Mouse (Mus musculus) CH12.LX (cell line): ENCODE measurements around the gene Rdh11. TPM values are rescaled to one million over a fixed set of nuclear protein-coding genes. Genes with fewer than 3 reads are reported as not detected.

Experiments
- DNase-seq: peaks from one replicate; pipeline ENCODE4 v3.0.0-alpha.2; 2013; ENCODE audit errors: extremely low read depth
- H3K27ac ChIP-seq: 2 replicates; pipeline ENCODE4 v1.5.1; 2012; ENCODE audit warnings: low read depth, mild to moderate bottlenecking, control low read depth, moderate library complexity; ENCODE audit not compliant: insufficient read depth
- H3K27me3 ChIP-seq: replicated peaks from 2 replicates; pipeline ENCODE3; 2012; ENCODE audit warnings: inconsistent platforms
- H3K36me3 ChIP-seq, 2 experiments: replicated peaks in 1 of 2; 2 replicates each; pipeline versions ENCODE3 to v1.6.1; 2012; ENCODE audit warnings: inconsistent platforms in 1 of 2, low read length in 1 of 2, mild to moderate bottlenecking in 1 of 2, mixed read lengths in 1 of 2, moderate library complexity in 1 of 2; ENCODE audit not compliant: control insufficient read depth in 1 of 2, insufficient read depth in 1 of 2
- H3K4me1 ChIP-seq, 2 experiments: 2 replicates each; pipeline ENCODE4 v1.6.1; 2012; ENCODE audit warnings: inconsistent platforms in 1 of 2, moderate library complexity in 1 of 2; ENCODE audit not compliant: insufficient read depth in 2 of 2, control insufficient read depth in 1 of 2
- H3K4me2 ChIP-seq: 2 replicates; pipeline ENCODE4 v1.6.1; 2012; ENCODE audit warnings: low read depth, mild to moderate bottlenecking, control low read depth; ENCODE audit not compliant: poor library complexity, insufficient read depth, severe bottlenecking
- H3K4me3 ChIP-seq, 3 experiments: fragments of 150-350 bp in 1 of 3; sonication (generic) in 1 of 3; replicated peaks in 1 of 3; 2 replicates each; pipeline versions ENCODE3 to v1.5.1; 2011 to 2012; ENCODE audit warnings: low read depth in 2 of 3, low read length in 2 of 3, mild to moderate bottlenecking in 2 of 3, moderate library complexity in 2 of 3, control low read depth in 1 of 3, improper control_type of control experiment in 1 of 3, inconsistent platforms in 1 of 3, mixed read lengths in 1 of 3; ENCODE audit not compliant: poor library complexity in 1 of 3
- H3K79me2 ChIP-seq: replicated peaks from 2 replicates; pipeline ENCODE4 v1.6.1; 2012; ENCODE audit warnings: mild to moderate bottlenecking, moderate library complexity; ENCODE audit not compliant: control insufficient read depth, poor library complexity, insufficient read depth, severe bottlenecking; ENCODE audit errors: extremely low read depth
- H3K9ac ChIP-seq: 2 replicates; pipeline ENCODE4 v1.6.1; 2012; ENCODE audit warnings: low read depth, mild to moderate bottlenecking, control low read depth, moderate library complexity; ENCODE audit not compliant: insufficient read depth
- H3K9me3 ChIP-seq: replicated peaks from 2 replicates; pipeline ENCODE3; 2012; ENCODE audit warnings: low read length, inconsistent platforms, mixed read lengths
- BHLHE40 ChIP-seq: IDR thresholded peaks from 2 replicates; pipeline ENCODE4 v1.6.1; 2011; ENCODE audit warnings: mild to moderate bottlenecking, low read depth, low read length, improper control_type of control experiment
- CTCF ChIP-seq, 2 experiments: IDR thresholded peaks in 1 of 2; conservative IDR thresholded peaks in 1 of 2; 2 replicates each; pipeline ENCODE4 v1.5.1; 2011 to 2012; ENCODE audit warnings: low read depth in 2 of 2, low read length in 2 of 2, improper control_type of control experiment in 1 of 2, inconsistent platforms in 1 of 2, mild to moderate bottlenecking in 1 of 2, moderate library complexity in 1 of 2
- ELF1 ChIP-seq: IDR thresholded peaks from 2 replicates; pipeline ENCODE4 v1.6.1; 2014; ENCODE audit warnings: low read depth, mild to moderate bottlenecking, inconsistent platforms, low read length, improper control_type of control experiment
- EP300 ChIP-seq: IDR thresholded peaks from 2 replicates; pipeline ENCODE4 v1.6.1; 2011; ENCODE audit warnings: low read length, improper control_type of control experiment
- ETS1 ChIP-seq: conservative IDR thresholded peaks from 2 replicates; pipeline ENCODE4 v1.6.1; 2012; ENCODE audit warnings: low read depth, mild to moderate bottlenecking, inconsistent platforms, low read length, improper control_type of control experiment, moderate library complexity
- GABPA ChIP-seq: IDR thresholded peaks from 2 replicates; pipeline ENCODE4 v1.6.1; 2012; ENCODE audit warnings: low read depth, low read length, improper control_type of control experiment, inconsistent platforms; ENCODE audit not compliant: insufficient replicate concordance
- HCFC1 ChIP-seq: IDR thresholded peaks from 2 replicates; pipeline ENCODE4 v1.6.1; 2012; ENCODE audit warnings: low read depth, mild to moderate bottlenecking, inconsistent platforms, low read length, improper control_type of control experiment
- IRF4 ChIP-seq: IDR thresholded peaks from 2 replicates; pipeline ENCODE4 v1.6.1; 2014; ENCODE audit warnings: low read depth, mild to moderate bottlenecking, inconsistent platforms, low read length, improper control_type of control experiment
- JUN ChIP-seq: IDR thresholded peaks from 2 replicates; pipeline ENCODE4 v1.6.1; 2011; ENCODE audit warnings: low read depth, mild to moderate bottlenecking, low read length, improper control_type of control experiment, moderate library complexity; ENCODE audit not compliant: insufficient read depth
- JUND ChIP-seq: conservative IDR thresholded peaks from 2 replicates; pipeline ENCODE4 v1.6.1; 2011; ENCODE audit warnings: low read depth, low read length, improper control_type of control experiment
- KAT2A ChIP-seq: IDR thresholded peaks from 2 replicates; pipeline ENCODE4 v1.6.1; 2012; ENCODE audit warnings: low read length, improper control_type of control experiment, inconsistent platforms; ENCODE audit not compliant: insufficient replicate concordance
- MAX ChIP-seq: IDR thresholded peaks from 2 replicates; pipeline ENCODE4 v1.6.1; 2011; ENCODE audit warnings: low read length, improper control_type of control experiment
- MAZ ChIP-seq: IDR thresholded peaks from 2 replicates; pipeline ENCODE4 v1.6.1; 2012; ENCODE audit warnings: low read depth, mild to moderate bottlenecking, inconsistent platforms, low read length, improper control_type of control experiment, moderate library complexity
- MEF2A ChIP-seq: IDR thresholded peaks from 2 replicates; pipeline ENCODE4 v1.6.1; 2014; ENCODE audit warnings: low read depth, mild to moderate bottlenecking, inconsistent platforms, low read length, improper control_type of control experiment, borderline replicate concordance
- MXI1 ChIP-seq: IDR thresholded peaks from 2 replicates; pipeline ENCODE4 v1.6.1; 2011; ENCODE audit warnings: mild to moderate bottlenecking, low read depth, low read length, improper control_type of control experiment
- MYC ChIP-seq: IDR thresholded peaks from 2 replicates; pipeline ENCODE4 v1.6.1; 2011; ENCODE audit warnings: low read depth, mild to moderate bottlenecking, improper control_type of control experiment, low read length
- PAX5 ChIP-seq: IDR thresholded peaks from 2 replicates; pipeline ENCODE4 v1.6.1; 2012; ENCODE audit warnings: low read length, inconsistent platforms, mixed read lengths
- POLR2AphosphoS2 ChIP-seq: IDR thresholded peaks from 2 replicates; pipeline ENCODE4 v1.6.1; 2011; ENCODE audit warnings: low read depth, low read length, improper control_type of control experiment
- RAD21 ChIP-seq: IDR thresholded peaks from 2 replicates; pipeline ENCODE4 v1.6.1; 2011; ENCODE audit warnings: low read depth, mild to moderate bottlenecking, low read length, improper control_type of control experiment, moderate library complexity
- RCOR1 ChIP-seq: conservative IDR thresholded peaks from 2 replicates; pipeline ENCODE4 v1.6.1; 2012; ENCODE audit warnings: low read depth, mild to moderate bottlenecking, inconsistent platforms, low read length, improper control_type of control experiment
- SMC3 ChIP-seq: IDR thresholded peaks from 2 replicates; pipeline ENCODE4 v1.6.1; 2011; ENCODE audit warnings: low read depth, low read length, improper control_type of control experiment
- TCF12 ChIP-seq: IDR thresholded peaks from 2 replicates; pipeline ENCODE4 v1.6.1; 2014; ENCODE audit warnings: low read depth, mild to moderate bottlenecking, inconsistent platforms, low read length, improper control_type of control experiment
- UBTF ChIP-seq: IDR thresholded peaks from 2 replicates; pipeline ENCODE4 v1.6.1; 2012; ENCODE audit warnings: low read depth, mild to moderate bottlenecking, inconsistent platforms, low read length, improper control_type of control experiment, moderate library complexity
- USF1 ChIP-seq: IDR thresholded peaks from 2 replicates; pipeline ENCODE4 v1.6.1; 2014; ENCODE audit warnings: low read depth, mild to moderate bottlenecking, inconsistent platforms, low read length, improper control_type of control experiment
- USF2 ChIP-seq: conservative IDR thresholded peaks from 2 replicates; pipeline ENCODE4 v1.6.1; 2011; ENCODE audit warnings: low read depth, low read length, improper control_type of control experiment
- ZC3H11A ChIP-seq: IDR thresholded peaks from 2 replicates; pipeline ENCODE4 v1.6.1; 2012; ENCODE audit warnings: low read depth, mild to moderate bottlenecking, inconsistent platforms, low read length, improper control_type of control experiment
- ZMIZ1 ChIP-seq: IDR thresholded peaks from 2 replicates; pipeline ENCODE4 v1.6.1; 2012; ENCODE audit warnings: low read depth, mild to moderate bottlenecking, inconsistent platforms, low read length, improper control_type of control experiment
- ZNF384 ChIP-seq: IDR thresholded peaks from 2 replicates; pipeline ENCODE4 v1.6.1; 2012; ENCODE audit warnings: low read depth, low read length, improper control_type of control experiment, inconsistent platforms
- dilution Hi-C: fragments of 300-500 bp; cut with MboI; formaldehyde crosslinking; loops from 2 replicates; pipeline ENCODE4 v1.14.3; 2020; ENCODE audit warnings: low sequenced_read_pairs; ENCODE audit not compliant: extremely low pct_unique_long_range_greater_than_20kb, extremely low pct_ligation_motif_present
- in situ Hi-C: fragments of 300-500 bp; cut with MboI; formaldehyde crosslinking; loops from 3 replicates; pipeline ENCODE4 v1.14.3; 2019; ENCODE audit warnings: low sequenced_read_pairs, low pct_ligation_motif_present, low pct_unique_long_range_greater_than_20kb, mixed read lengths
- polyA plus RNA-seq: library from polyadenylated mRNA; unstranded; fragments of >175 nt; gene quantifications from 2 replicates; pipeline ENCODE4 v1.2.1, GENCODE M21; 2012; ENCODE audit warnings: low read depth; ENCODE audit not compliant: insufficient read length
- total RNA-seq, 2 experiments: library from RNA; depleted of rRNA; stranded (reverse); fragments of 300-350 nt in 1 of 2; fragments of >200 nt in 1 of 2; gene quantifications; 2 replicates each; pipeline ENCODE4 v1.2.3; 2012 to 2014

Rdh11 gene
- total and polyA plus RNA-seq, 3 experiments = 46.3 to 121 (median 47.4) TPM

DNA sequence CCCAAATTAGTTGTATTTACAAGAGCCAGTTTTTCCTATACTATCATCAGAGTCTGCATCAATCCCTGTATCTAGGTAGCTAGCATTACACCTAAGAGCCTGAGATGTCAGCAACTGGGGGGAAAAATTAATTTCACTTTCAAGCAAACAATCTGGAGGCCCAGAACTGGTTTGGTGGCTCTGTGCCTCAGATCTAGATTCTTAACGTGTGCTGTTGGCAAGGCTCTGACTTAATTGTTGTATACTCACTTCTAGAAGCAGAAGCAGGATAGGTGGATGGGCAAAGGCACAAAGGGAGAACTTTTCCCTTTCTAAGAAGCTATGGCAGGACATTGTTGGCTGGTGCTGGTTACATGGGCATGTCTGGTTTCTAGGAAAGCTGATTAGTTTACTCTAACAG is 52.7 kb downstream of the Rdh11 start:
- no peaks in the 10 kb centered on the region for H3K36me3 ChIP-seq
- dilution Hi-C loops (no loop called here), in situ Hi-C loops (no loop called here)
- H3K4me1 ChIP-seq = peaks cover 0 to 13% of the 10 kb centered on the region in 2 experiments; a peak in 2 of 4 replicates
- no peak overlapping the region for H3K4me3 ChIP-seq
- TF ChIP-seq ZMIZ1 (no peak), ZC3H11A (no peak), SMC3 (no peak), HCFC1 (no peak), MAX (no peak), ZNF384 (no peak), MEF2A (no peak), JUND (no peak), ETS1 (no peak), EP300 (no peak), GABPA (no peak), PAX5 (no peak), IRF4 (no peak), MYC (no peak), ELF1 (no peak), POLR2AphosphoS2 (no peak), MXI1 (no peak), USF2 (no peak)
- no peak overlapping the region for H3K27ac ChIP-seq
- H3K9ac ChIP-seq = no peak overlapping the region
- H3K4me2 ChIP-seq = no peak overlapping the region
- DNase-seq = no peak
- no peaks in the 10 kb centered on the region for H3K27me3 ChIP-seq
- H3K9me3 ChIP-seq = no peaks in the 10 kb centered on the region
- H3K79me2 ChIP-seq = no peaks in the 10 kb centered on the region

DNA sequence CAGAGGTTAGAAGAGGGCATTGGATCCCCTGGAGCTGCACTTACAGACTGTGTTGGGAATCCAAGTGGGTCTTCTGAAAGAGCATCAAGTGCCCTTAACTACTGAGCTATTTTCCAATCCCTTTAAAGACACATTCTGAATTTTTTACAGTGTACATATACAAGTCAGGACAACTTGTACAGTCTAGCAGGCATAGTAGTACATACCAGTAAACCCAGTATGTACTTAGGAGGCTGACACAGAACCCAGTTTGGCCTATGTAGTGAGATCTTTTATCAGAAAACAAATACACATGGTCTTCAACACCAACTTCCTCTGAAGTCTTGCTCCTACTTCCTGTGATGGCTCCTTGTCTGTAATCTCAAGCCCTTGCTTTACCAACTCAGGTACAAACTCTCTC is 53.1 kb downstream of the Rdh11 start:
- TF ChIP-seq MAX (no peak), TCF12 (no peak), JUN (no peak), RAD21 (no peak), USF1 (no peak), MAZ (no peak), BHLHE40 (no peak), CTCF (conservative IDR thresholded peaks at IDR 0.05 in 1 of 2, IDR thresholded peaks at IDR 0.05 in 1 of 2; ENCODE audit: low read depth in 2 of 2, low read length in 2 of 2) (no peak), JUND (no peak), RCOR1 (no peak), ELF1 (no peak), UBTF (no peak), MXI1 (no peak), MYC (no peak), MEF2A (no peak), KAT2A (no peak)
- Histone ChIP-seq H3K79me2 (no peaks in the 10 kb centered on the region), H3K27ac (no peak overlapping the region), H3K4me1 (peaks cover 0 to 11% of the 10 kb centered on the region in 2 experiments; a peak in 2 of 4 replicates), H3K9me3 (no peaks in the 10 kb centered on the region), H3K4me3 (no peak overlapping the region), H3K9ac (no peak overlapping the region), H3K36me3 (no peaks in the 10 kb centered on the region), H3K4me2 (no peak overlapping the region), H3K27me3 (no peaks in the 10 kb centered on the region)
- no peak for DNase-seq
- dilution Hi-C loops (no loop called here), in situ Hi-C loops (no loop called here)
